Mouse (Mus musculus): ENCODE data around the gene Ssr3.
"Not testable (repeated sequence)": the region's sequence is repeated elsewhere in the genome, so short reads cannot be mapped to it uniquely, and the experiment has no call there.

The Ssr3 gene

DNA sequence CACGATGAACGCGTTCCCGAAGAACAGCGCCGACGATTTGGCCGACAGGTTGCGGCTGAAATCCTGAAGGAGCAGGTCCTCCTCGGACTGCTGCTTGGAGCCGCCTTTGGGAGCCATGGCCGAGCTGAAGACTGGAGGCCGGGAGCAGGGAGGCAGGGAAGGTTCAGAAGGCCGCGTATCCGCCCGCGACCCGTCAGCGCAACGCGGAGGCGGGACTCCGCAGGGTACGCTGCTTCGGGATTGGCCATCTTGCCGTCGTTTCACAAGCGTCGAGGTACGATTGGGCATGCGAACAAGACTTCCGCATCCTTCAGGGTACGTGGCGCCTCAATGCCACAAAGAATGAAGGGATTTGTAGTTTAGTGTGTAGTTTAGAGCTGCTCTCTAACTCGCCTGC, at the start of gene Ssr3:
Ssr3 (minus strand) TSS at position 203 of the 397 bp plus-strand sequence.
- DNase-seq, result peak; percentile 98

GRCm38 (mm10) chr3:65441586-65442111, 49.2 kb upstream of the Ssr3 start:
- DNase-seq, result peak; percentile 28

- no peak for DNase-seq
These were observed 46.2 kb upstream of the Ssr3 start for GRCm38 (mm10) chr3:65438511-65439228.

- DNase-seq, result no peak
These were observed 43.4 kb upstream of the Ssr3 start for GRCm38 (mm10) chr3:65435812-65436211.

GRCm38 (mm10) chr3:65435101-65435571, 42.7 kb upstream of the Ssr3 start:
- no peak for DNase-seq

DNA sequence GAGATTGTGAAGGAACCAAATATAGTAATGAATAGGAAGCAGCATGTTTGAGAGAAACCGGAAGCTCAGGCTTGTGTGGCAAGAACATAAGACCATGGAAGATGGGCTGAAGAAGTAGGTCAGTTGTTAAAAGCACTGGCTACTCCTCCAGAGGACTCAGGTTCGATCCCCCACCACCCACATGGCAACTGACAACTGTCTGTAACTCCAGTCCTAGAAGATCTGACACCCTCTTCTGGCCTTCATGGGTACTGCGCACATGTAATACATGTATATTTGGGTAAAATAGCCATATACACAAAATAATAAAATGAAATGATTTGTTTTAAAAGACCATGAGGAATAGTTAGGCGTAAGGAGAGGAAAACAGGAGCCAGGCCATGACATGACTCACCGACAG, 39.8 kb upstream of the Ssr3 start:
- DNase-seq, result no peak

- peak; percentile 40 for DNase-seq
These were observed 27.3 kb upstream of the Ssr3 start for GRCm38 (mm10) chr3:65419706-65420105.

GRCm38 (mm10) chr3:65417913-65418594, 25.6 kb upstream of the Ssr3 start:
- no peak for DNase-seq

- no peak for DNase-seq
These were observed 24.1 kb upstream of the Ssr3 start for GRCm38 (mm10) chr3:65416571-65416970.

GRCm38 (mm10) chr3:65407891-65408290, 15.5 kb upstream of the Ssr3 start:
- no peak for DNase-seq

- DNase-seq, result no peak
These were observed 13.4 kb upstream of the Ssr3 start for GRCm38 (mm10) chr3:65405781-65406180.

GRCm38 (mm10) chr3:65397566-65397965, 5.1 kb upstream of the Ssr3 start:
- DNase-seq, result no peak

DNA sequence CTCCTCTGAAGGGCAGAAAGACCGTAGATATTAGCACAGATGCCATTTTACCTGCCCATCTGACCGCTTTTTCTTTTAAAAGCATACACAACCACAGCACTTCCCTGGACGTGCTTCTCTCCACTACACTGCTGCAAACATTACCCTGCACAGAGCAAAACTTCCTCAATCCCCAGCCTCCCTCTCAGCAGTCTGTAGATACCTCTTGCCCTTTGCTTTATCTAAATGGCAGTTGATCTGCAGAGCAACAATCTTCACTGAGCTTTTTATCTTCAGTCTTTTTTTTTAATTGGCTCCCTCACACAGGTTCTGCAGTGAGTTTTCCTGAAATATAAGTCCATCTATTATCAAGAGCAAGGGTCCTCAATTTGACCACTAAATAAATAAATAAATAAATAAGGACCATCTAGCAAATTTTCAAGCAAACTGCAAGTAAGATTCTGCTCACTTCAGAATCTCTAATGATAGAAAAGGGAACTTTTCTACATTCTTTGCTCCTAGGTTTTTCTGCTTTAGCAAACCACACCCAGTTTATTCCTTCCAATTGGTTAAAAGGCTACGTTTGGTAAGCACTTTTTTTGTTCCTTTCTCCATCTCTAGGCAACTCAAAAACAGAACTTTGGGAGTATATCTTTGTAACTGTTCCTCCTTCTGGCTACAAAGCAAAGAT, 4.5 kb upstream of the Ssr3 start:
- no peak for DNase-seq

DNA sequence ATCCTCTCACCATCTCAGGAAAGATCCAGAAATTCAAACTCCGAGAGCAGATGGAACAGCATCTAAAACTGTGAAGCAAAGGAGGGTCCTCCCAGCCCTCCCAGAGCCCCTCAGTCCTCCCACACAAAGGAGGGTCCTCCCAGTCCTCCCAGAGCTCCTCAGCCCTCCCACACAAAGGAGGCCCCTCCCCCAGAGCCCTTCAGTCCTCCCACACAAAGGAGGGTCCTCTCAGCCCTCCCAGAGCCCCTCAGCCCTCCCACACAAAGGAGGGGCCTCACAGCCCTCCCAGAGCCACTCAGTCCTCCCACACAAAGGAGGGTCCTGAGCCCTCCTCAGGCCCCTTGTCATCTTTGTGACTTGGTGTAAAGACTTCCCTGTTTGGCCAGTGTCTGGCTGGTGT, 2.7 kb upstream of the Ssr3 start:
- DNase-seq, result not testable (repeated sequence)

DNA sequence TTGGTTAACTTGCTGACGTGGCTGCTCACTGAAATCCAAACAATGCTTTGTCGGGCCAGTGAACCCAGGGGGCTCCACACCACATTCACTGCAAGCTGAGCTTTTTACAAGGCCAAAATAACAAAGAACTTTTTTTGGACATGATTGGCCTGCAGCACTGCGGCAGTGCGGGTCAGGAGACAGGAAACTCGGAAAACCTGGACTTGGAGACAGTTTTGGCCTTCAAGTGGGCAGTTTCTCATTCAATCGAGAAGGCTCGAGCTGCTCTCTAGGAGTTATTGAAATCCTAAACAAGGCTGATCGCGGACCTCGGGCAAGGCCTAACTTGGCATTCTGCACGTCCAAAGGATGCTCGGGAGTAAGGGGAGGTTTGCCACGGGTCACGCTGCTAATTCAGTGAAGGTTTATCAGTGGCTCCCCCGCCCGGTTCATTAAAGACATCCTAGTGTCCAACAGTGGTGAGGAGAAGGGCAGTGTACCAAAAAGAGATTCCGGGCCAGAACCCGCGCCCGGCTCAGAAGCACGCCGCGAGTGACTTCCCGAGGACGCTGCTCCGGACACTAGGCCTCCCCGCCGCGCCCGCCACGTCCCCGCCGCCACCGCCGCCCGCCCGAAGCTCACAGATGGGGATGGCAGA, 521 bp downstream of the Ssr3 start:
- DNase-seq, result peak; percentile 27

GRCm38 (mm10) chr3:65391222-65391783, 1.1 kb downstream of the Ssr3 start:
- DNase-seq, result no peak

DNA sequence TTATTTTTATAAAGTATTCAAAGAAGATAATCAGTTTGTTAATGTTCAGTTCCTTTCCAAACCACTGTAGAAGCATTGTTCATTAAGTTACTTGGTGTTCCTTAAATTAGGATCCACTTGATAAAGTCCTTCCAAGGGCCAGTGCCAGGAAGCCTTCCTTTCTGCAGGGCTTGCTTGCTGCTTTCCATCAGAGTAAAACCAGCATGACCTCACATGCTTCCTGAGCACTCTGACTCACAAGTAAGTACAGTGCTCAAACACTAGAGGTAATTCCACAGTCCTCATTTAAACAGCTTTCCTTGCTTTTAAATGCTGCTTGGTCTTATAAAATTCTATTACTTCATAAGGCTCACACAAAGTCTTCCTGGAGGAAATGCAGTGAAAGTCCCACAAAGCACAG, 6.7 kb downstream of the Ssr3 start:
- DNase-seq, result no peak

DNA sequence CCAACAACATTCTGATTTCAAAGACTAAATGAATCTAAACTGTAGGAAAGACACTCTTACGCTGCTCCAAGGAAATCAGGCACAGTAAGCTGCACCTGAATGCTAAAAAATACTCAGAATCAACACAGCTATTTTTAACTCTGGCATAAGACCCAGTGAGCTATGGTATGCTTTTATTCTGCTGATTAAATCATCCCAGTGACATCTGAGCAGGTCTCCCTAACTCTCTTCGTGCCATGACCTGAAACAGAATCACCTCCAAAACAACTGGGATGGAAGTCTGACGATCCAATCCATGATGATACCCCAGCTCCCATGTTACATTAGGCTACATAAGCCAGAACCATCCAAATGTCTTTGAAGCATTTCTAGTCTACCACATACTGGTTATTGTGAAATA, 8.0 kb downstream of the Ssr3 start:
- DNase-seq, result no peak

GRCm38 (mm10) chr3:65381094-65381493, 11.3 kb downstream of the Ssr3 start:
- no peak for DNase-seq

GRCm38 (mm10) chr3:65379884-65380539, 12.4 kb downstream of the Ssr3 start:
- DNase-seq, result peak; percentile 35

DNA sequence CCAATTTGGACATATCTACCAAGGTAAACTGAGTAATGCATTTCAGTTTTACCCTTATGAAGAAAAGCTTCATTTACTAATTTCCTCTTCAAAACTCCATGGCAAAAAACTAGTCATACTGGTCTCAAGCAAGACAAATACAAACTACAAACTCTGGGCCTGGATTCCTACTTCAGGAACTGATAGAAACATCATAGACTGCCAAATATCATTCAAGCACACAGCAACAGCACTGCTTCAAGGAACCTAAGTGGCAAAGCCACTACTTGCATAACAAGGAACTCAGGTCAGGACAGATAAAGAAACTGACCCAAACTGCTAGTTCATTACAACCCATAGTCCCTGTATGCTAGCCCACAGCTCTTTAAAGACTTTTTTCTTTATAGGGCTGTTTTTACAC, 13.7 kb downstream of the Ssr3 start:
- no peak for DNase-seq

- no peak for DNase-seq
These were observed 17.7 kb downstream of the Ssr3 start for GRCm38 (mm10) chr3:65374729-65375128.
